Mouse (Mus musculus) thymus, postnatal 10 days (tissue): ENCODE measurements around the gene Tenm4.

ENCODE experiments used
- DNase-seq, 2 experiments: peaks; one replicate each; pipeline ENCODE4 v3.0.0; 2021; ENCODE audit warnings: low spot score in 2 of 2

Tenm4 gene

GRCm38 (mm10) chr7:96408161-96408889 is 237.3 kb downstream of the Tenm4 start:
- no peak for DNase-seq

GRCm38 (mm10) chr7:96409323-96409880 is 238.4 kb downstream of the Tenm4 start:
- DNase-seq: no peak

- no peak for DNase-seq
These were observed 242.8 kb downstream of the Tenm4 start for GRCm38 (mm10) chr7:96413822-96414221.

- DNase-seq: no peak
These were observed 243.4 kb downstream of the Tenm4 start for GRCm38 (mm10) chr7:96414290-96415055.

GRCm38 (mm10) chr7:96417251-96418004 is 246.4 kb downstream of the Tenm4 start:
- no peak for DNase-seq

- DNase-seq: no peak
These were observed 247.1 kb downstream of the Tenm4 start for GRCm38 (mm10) chr7:96418146-96418545.

GRCm38 (mm10) chr7:96420045-96420444 is 249.0 kb downstream of the Tenm4 start:
- no peak for DNase-seq

GRCm38 (mm10) chr7:96420926-96421605 is 250.0 kb downstream of the Tenm4 start:
- no peak for DNase-seq

- no peak for DNase-seq
These were observed 255.9 kb downstream of the Tenm4 start for GRCm38 (mm10) chr7:96426954-96427353.

- no peak for DNase-seq
These were observed 262.3 kb downstream of the Tenm4 start for GRCm38 (mm10) chr7:96433307-96433706.

- DNase-seq: no peak
These were observed 267.3 kb downstream of the Tenm4 start for GRCm38 (mm10) chr7:96438392-96438791.

GRCm38 (mm10) chr7:96440161-96440707 is 269.2 kb downstream of the Tenm4 start:
- DNase-seq: no peak

GRCm38 (mm10) chr7:96445771-96446170 is 274.7 kb downstream of the Tenm4 start:
- DNase-seq: no peak

- peak in 1 of 2 experiments; percentile 28 for DNase-seq
These were observed 276.9 kb downstream of the Tenm4 start for GRCm38 (mm10) chr7:96447806-96448397.

GRCm38 (mm10) chr7:96455957-96456356 is 284.9 kb downstream of the Tenm4 start:
- no peak for DNase-seq

GRCm38 (mm10) chr7:96456618-96457017 is 285.6 kb downstream of the Tenm4 start:
- DNase-seq: peak in 1 of 2 experiments; percentile 23

GRCm38 (mm10) chr7:96457891-96458290 is 286.8 kb downstream of the Tenm4 start:
- DNase-seq: no peak

GRCm38 (mm10) chr7:96458992-96459391 is 287.9 kb downstream of the Tenm4 start:
- DNase-seq: no peak

- DNase-seq: no peak
These were observed 295.7 kb downstream of the Tenm4 start for GRCm38 (mm10) chr7:96466761-96467160.

- no peak for DNase-seq
These were observed 299.8 kb downstream of the Tenm4 start for GRCm38 (mm10) chr7:96470821-96471220.
